8 mouse cellular contexts compared by ENCODE assay signal in genomic region chr19:6306586-6306985, GRCm38 (mm10). TPM values are rescaled to one million over a fixed set of nuclear protein-coding genes. Genes with fewer than 3 reads are reported as not detected.
DNase-seq lines count a peak whose midpoint lies in the region; ATAC-seq and TF ChIP-seq lines count a peak whose summit lies in the region.

No protein-coding gene starts in this region.

- TF ChIP-seq POLR2A in lung, adult 2 months (IDR thresholded peaks at IDR 0.05; ENCODE audit: borderline replicate concordance, extremely low read depth, low read depth, low read length): peak; percentile 25; the same call in 1 of the 2 replicates

- peak; percentile 57 for TF ChIP-seq CTCF in lung, adult 2 months (IDR thresholded peaks at IDR 0.05; ENCODE audit: insufficient read depth, low read length)

- H3K4me3 ChIP-seq in intestine, embryonic 16.5 days (ENCODE audit: low read length): peak overlapping the region; percentile 74
- H3K4me3 ChIP-seq in lung, adult 2 months (replicated peaks; ENCODE audit: extremely low read depth, low read depth, low read length): peak overlapping the region; percentile 93
- H3K4me3 ChIP-seq in neural tube, embryonic 14.5 days (ENCODE audit: low read depth, low read length): peak overlapping the region; percentile 45

- peak; percentile 85 for DNase-seq in CD4-positive helper T cell, adult 2 months (ENCODE audit: low read depth, low spot score)
- DNase-seq in embryo, embryonic 10 days (ENCODE audit: low spot score): peak; percentile 78
- peak; percentile 85 to 87 for DNase-seq in gastrocnemius, postnatal 4 days (ENCODE audit: low spot score in 2 of 2)
- peak; percentile 89 for DNase-seq in lung, adult 2 months
- DNase-seq in thymus, postnatal 10 days (ENCODE audit: low spot score in 2 of 2): peak; percentile 71 to 88

- peak overlapping the region; percentile 75 for H3K27ac ChIP-seq in intestine, embryonic 16.5 days (ENCODE audit: low read length)
- no peak overlapping the region for H3K27ac ChIP-seq in neural tube, embryonic 14.5 days (ENCODE audit: low read depth, low read length)

- 0% methylated on average over 33 of the region's 34 CpGs for WGBS in intestine, embryonic 16.5 days
- WGBS in lung, adult 2 months: under 1% methylated on average over 33 of the region's 34 CpGs
- WGBS in neural tube, embryonic 14.5 days: 0% methylated on average over 33 of the region's 34 CpGs

- peaks cover 7% of the 10 kb centered on the region for H3K4me1 ChIP-seq in intestine, embryonic 16.5 days (ENCODE audit: control insufficient read depth, insufficient read depth, low read length)
- peaks cover 22% of the 10 kb centered on the region for H3K4me1 ChIP-seq in lung, adult 2 months (ENCODE audit: control insufficient read depth, insufficient read depth, low read length)
- no peaks in the 10 kb centered on the region for H3K4me1 ChIP-seq in neural tube, embryonic 14.5 days (ENCODE audit: control insufficient read depth, insufficient read depth, low read length)

- peaks cover 8% of the 10 kb centered on the region for H3K36me3 ChIP-seq in intestine, embryonic 16.5 days (ENCODE audit: control insufficient read depth, insufficient read depth, low read length)
- H3K36me3 ChIP-seq in neural tube, embryonic 14.5 days (ENCODE audit: control insufficient read depth, insufficient read depth, low read length): no peaks in the 10 kb centered on the region

- peak; percentile 36 for ATAC-seq in activated CD4-positive, CD25-positive, alpha-beta regulatory T cell, adult 4 months
- peak; percentile 75 for ATAC-seq in intestine, embryonic 16.5 days
- ATAC-seq in neural tube, embryonic 14.5 days (ENCODE audit: low read depth): peak; percentile 49; the same call in 1 of the 2 replicates

- H3K9me3 ChIP-seq in intestine, embryonic 16.5 days (ENCODE audit: control insufficient read depth, low read length): no peaks in the 10 kb centered on the region
- no peaks in the 10 kb centered on the region for H3K9me3 ChIP-seq in neural tube, embryonic 14.5 days (ENCODE audit: control insufficient read depth, low read length)

- peak overlapping the region; percentile 59 for H3K4me2 ChIP-seq in intestine, embryonic 16.5 days (ENCODE audit: low read depth, low read length)
- peak overlapping the region; percentile 54 for H3K4me2 ChIP-seq in neural tube, embryonic 14.5 days (ENCODE audit: low read depth, low read length)

- no peaks in the 10 kb centered on the region for H3K27me3 ChIP-seq in intestine, embryonic 16.5 days (replicated peaks; ENCODE audit: control insufficient read depth, insufficient read depth, low read length)
- no peaks in the 10 kb centered on the region for H3K27me3 ChIP-seq in neural tube, embryonic 14.5 days (ENCODE audit: control insufficient read depth, insufficient read depth, low read length)

- H3K9ac ChIP-seq in intestine, embryonic 16.5 days (ENCODE audit: low read depth, low read length): peak overlapping the region; percentile 87
- peak overlapping the region; percentile 51 for H3K9ac ChIP-seq in neural tube, embryonic 14.5 days (replicated peaks; ENCODE audit: low read depth, low read length)

RNA-seq across cellular contexts. Expression of gene Cdc42bpg, which starts 0.3 kb away (rescaled TPM):
- under 1 TPM; 0.11 to 0.17 TPM for polyA plus RNA-seq in activated CD4-positive, CD25-positive, alpha-beta regulatory T cell, adult 4 months (2017; shearing (Covaris generic))
- 1 to 10 TPM; 6.9 to 7.7 TPM for total RNA-seq in gastrocnemius, postnatal 4 days (2021)
- 1.2 and 1.5 TPM in 2 replicates for polyA plus RNA-seq in intestine, embryonic 16.5 days (2015; fragmentation: Nextera tagmentation; extraction: Ambion mirVana)
- polyA plus RNA-seq in lung, adult 2 months (2012; rRNA removed): 132 and 133 TPM in 2 replicates
- 0.61 and 0.71 TPM in 2 replicates for polyA plus RNA-seq in neural tube, embryonic 14.5 days (2014; fragmentation: Nextera tagmentation; extraction: Ambion mirVana)

RNA-seq across cellular contexts. Expression of gene Men1, which starts 28.2 kb away (rescaled TPM):
- 10 to 100 TPM; 13.9 to 19.1 TPM for polyA plus RNA-seq in activated CD4-positive, CD25-positive, alpha-beta regulatory T cell, adult 4 months (2017; shearing (Covaris generic))
- total RNA-seq in gastrocnemius, postnatal 4 days (2021): 10 to 100 TPM; 23.6 to 24.5 TPM
- 61.3 and 61.4 TPM in 2 replicates for polyA plus RNA-seq in intestine, embryonic 16.5 days (2015; fragmentation: Nextera tagmentation; extraction: Ambion mirVana)
- polyA plus RNA-seq in lung, adult 2 months (2012; rRNA removed): 52.1 and 56.2 TPM in 2 replicates
- 36.8 and 43.9 TPM in 2 replicates for polyA plus RNA-seq in neural tube, embryonic 14.5 days (2014; fragmentation: Nextera tagmentation; extraction: Ambion mirVana)

RNA-seq across cellular contexts. Expression of gene Ehd1, which starts 30.1 kb away (rescaled TPM):
- 10 to 100 TPM; 11.0 to 15.2 TPM for polyA plus RNA-seq in activated CD4-positive, CD25-positive, alpha-beta regulatory T cell, adult 4 months (2017; shearing (Covaris generic))
- total RNA-seq in gastrocnemius, postnatal 4 days (2021): 10 to 100 TPM; 91.3 to 93.9 TPM
- polyA plus RNA-seq in intestine, embryonic 16.5 days (2015; fragmentation: Nextera tagmentation; extraction: Ambion mirVana): 135 and 158 TPM in 2 replicates
- 399 and 593 TPM in 2 replicates for polyA plus RNA-seq in lung, adult 2 months (2012; rRNA removed)
- polyA plus RNA-seq in neural tube, embryonic 14.5 days (2014; fragmentation: Nextera tagmentation; extraction: Ambion mirVana): 53.4 and 74.8 TPM in 2 replicates

RNA-seq across cellular contexts. Expression of gene Map4k2, which starts 34.3 kb away (rescaled TPM):
- 100 to 1,000 TPM in 1 of 2 experiments, 10 to 100 TPM in 1; 82.0 to 116 TPM for polyA plus RNA-seq in activated CD4-positive, CD25-positive, alpha-beta regulatory T cell, adult 4 months (2017; shearing (Covaris generic))
- 10 to 100 TPM; 18.4 to 21.4 TPM for total RNA-seq in gastrocnemius, postnatal 4 days (2021)
- 7.9 and 10.0 TPM in 2 replicates for polyA plus RNA-seq in intestine, embryonic 16.5 days (2015; fragmentation: Nextera tagmentation; extraction: Ambion mirVana)
- 303 and 441 TPM in 2 replicates for polyA plus RNA-seq in lung, adult 2 months (2012; rRNA removed)
- 13.3 and 15.8 TPM in 2 replicates for polyA plus RNA-seq in neural tube, embryonic 14.5 days (2014; fragmentation: Nextera tagmentation; extraction: Ambion mirVana)

RNA-seq across cellular contexts. Expression of gene Sf1, which starts 56.9 kb away (rescaled TPM):
- polyA plus RNA-seq in activated CD4-positive, CD25-positive, alpha-beta regulatory T cell, adult 4 months (2017; shearing (Covaris generic)): 10 to 100 TPM; 47.6 to 48.6 TPM
- total RNA-seq in gastrocnemius, postnatal 4 days (2021): 100 to 1,000 TPM; 150 to 183 TPM
- 94.7 and 103 TPM in 2 replicates for polyA plus RNA-seq in intestine, embryonic 16.5 days (2015; fragmentation: Nextera tagmentation; extraction: Ambion mirVana)
- polyA plus RNA-seq in lung, adult 2 months (2012; rRNA removed): 136 and 194 TPM in 2 replicates
- 91.7 and 112 TPM in 2 replicates for polyA plus RNA-seq in neural tube, embryonic 14.5 days (2014; fragmentation: Nextera tagmentation; extraction: Ambion mirVana)

Comparison
In these comparisons a context has a peak if more than half of its experiments do, and no peak if none do; other contexts are left out.
1. RNA of gene Cdc42bpg, which starts 0.3 kb away (polyA plus RNA-seq): 132 to 133 TPM in lung, adult 2 months; 1.2 to 1.5 TPM in intestine, embryonic 16.5 days, 0.61 to 0.71 TPM in neural tube, embryonic 14.5 days and 0.11 to 0.17 TPM in activated CD4-positive, CD25-positive, alpha-beta regulatory T cell, adult 4 months; every median in the first group is over 10 times any median in the second.
2. Peak in every context shown above with its lines, with median percentiles within 50 percentile points of each other: DNase-seq, ATAC-seq and H3K4me3 ChIP-seq.